Mouse (Mus musculus) intestine, embryonic 15.5 days (tissue): Measurements from ENCODE around the gene Nif3l1. TPM values are rescaled to one million over a fixed set of nuclear protein-coding genes. Genes with fewer than 3 reads are reported as not detected.

Experiments
- ATAC-seq: fragments of 200-750 bp; cut with Nextera tagmentation; 2 replicates; pipeline ENCODE4 v1.8.0; 2017; ENCODE audit warnings: moderate TSS enrichment, moderate library complexity
- H3K27ac ChIP-seq: fragments of 300-500 bp; sonication (generic); 2 replicates; pipeline ENCODE4 v1.5.1; 2015; ENCODE audit warnings: mild to moderate bottlenecking, inconsistent platforms
- H3K27me3 ChIP-seq: fragments of 300-500 bp; sonication (generic); replicated peaks from 2 replicates; pipeline ENCODE4 v1.6.1; 2015; ENCODE audit warnings: inconsistent platforms
- H3K36me3 ChIP-seq: fragments of 300-500 bp; sonication (generic); 2 replicates; pipeline ENCODE4 v1.6.1; 2015; ENCODE audit warnings: inconsistent platforms
- H3K4me1 ChIP-seq: fragments of 300-500 bp; sonication (generic); replicated peaks from 2 replicates; pipeline ENCODE4 v1.6.1; 2015; ENCODE audit warnings: inconsistent platforms
- H3K4me2 ChIP-seq: fragments of 300-500 bp; sonication (generic); replicated peaks from 2 replicates; pipeline ENCODE4 v1.6.1; 2015; ENCODE audit warnings: mild to moderate bottlenecking, inconsistent platforms
- H3K4me3 ChIP-seq: fragments of 300-500 bp; sonication (generic); replicated peaks from 2 replicates; pipeline ENCODE4 v1.5.1; 2015; ENCODE audit warnings: inconsistent platforms
- H3K9ac ChIP-seq: fragments of 300-500 bp; sonication (generic); 2 replicates; pipeline ENCODE4 v1.6.1; 2015; ENCODE audit warnings: inconsistent platforms
- H3K9me3 ChIP-seq: fragments of 300-500 bp; sonication (generic); 2 replicates; pipeline ENCODE4 v1.6.1; 2016; ENCODE audit warnings: inconsistent platforms
- WGBS: fragments of 180-500 bp; shearing (Covaris S2); methylation state at CpG from one replicate; pipeline ENCODE4 v1.1.7; 2015; 5-methylcytosine and 5-hydroxymethylcytosine counted together
- polyA plus RNA-seq: library from polyadenylated mRNA; unstranded; fragments of >200 nt; fragmentation: Nextera tagmentation; extraction: Ambion mirVana; gene quantifications from 2 replicates; pipeline ENCODE4 v1.2.1, GENCODE M21; 2015

The Nif3l1 gene
- polyA plus RNA-seq, result 38.0 and 43.4 TPM in 2 replicates

- peak within 1 kb of the TSS; percentile 95 for H3K27ac ChIP-seq
These were observed at the start of gene Nif3l1, which contains the start of gene Ppil3 for GRCm38 (mm10) chr1:58445143-58445722. Nif3l1 (plus strand) TSS chr1:58445151. Ppil3 (minus strand) TSS chr1:58445486.

GRCm38 (mm10) chr1:58395341-58395740, 49.6 kb upstream of the Nif3l1 start:
- Histone ChIP-seq H3K27me3 (no peaks in the 10 kb centered on the region), H3K36me3 (peaks cover 16% of the 10 kb centered on the region; the same call in 1 of the 2 replicates), H3K4me1 (peaks cover 8% of the 10 kb centered on the region), H3K9ac (no peak overlapping the region), H3K4me3 (no peak overlapping the region), H3K4me2 (no peak overlapping the region), H3K9me3 (no peaks in the 10 kb centered on the region), H3K27ac (no peak overlapping the region)
- 97% methylated on average over 3 of the region's 3 CpGs for WGBS
- no peak for ATAC-seq

More at GRCm38 (mm10) chr1:58445143-58445722, at the start of gene Nif3l1, which contains the start of gene Ppil3:
- H3K9me3 ChIP-seq, result no peaks in the 10 kb centered on the region
- no peaks in the 10 kb centered on the region for H3K27me3 ChIP-seq
- peaks cover 6% of the 10 kb centered on the region; the same call in 1 of the 2 replicates for H3K4me1 ChIP-seq
- H3K9ac ChIP-seq, result peak within 1 kb of the TSS; percentile 79
- H3K36me3 ChIP-seq, result 0 out of 2 replicates have a peak, but pooled peaks cover under 1% of the 10 kb centered on the region
- WGBS, result under 1% methylated on average over 33 of the region's 33 CpGs
- H3K4me2 ChIP-seq, result peak within 1 kb of the TSS; percentile 69
- H3K4me3 ChIP-seq, result peak within 1 kb of the TSS; percentile 79
- peak; percentile 97 for ATAC-seq

DNA sequence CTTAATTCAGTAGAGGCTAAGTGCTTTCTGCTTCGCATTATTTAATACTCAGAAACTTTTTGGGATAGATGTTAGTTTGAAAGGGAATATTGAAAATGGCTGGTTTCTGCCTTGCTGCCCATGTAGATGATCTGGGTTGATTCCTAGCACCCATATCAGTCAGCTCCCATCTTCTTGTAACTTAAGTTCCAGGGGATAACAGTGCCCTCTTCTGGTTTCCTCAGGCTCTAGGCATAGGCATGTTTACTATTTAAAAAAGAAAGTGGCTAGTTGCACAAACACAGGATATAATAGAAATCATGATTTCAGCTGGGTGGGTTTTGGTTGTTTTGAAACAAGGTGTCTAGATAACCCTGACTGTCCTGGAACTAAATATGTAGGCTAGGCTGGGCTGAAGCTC, 48.8 kb upstream of the Nif3l1 start:
- Histone ChIP-seq H3K27ac (no peak overlapping the region), H3K36me3 (peaks cover 24% of the 10 kb centered on the region), H3K4me2 (no peak overlapping the region), H3K9ac (no peak overlapping the region), H3K4me1 (peaks cover 7% of the 10 kb centered on the region), H3K9me3 (no peaks in the 10 kb centered on the region), H3K27me3 (no peaks in the 10 kb centered on the region), H3K4me3 (no peak overlapping the region)
- 97% methylated on average over 1 of the region's 1 CpGs for WGBS
- ATAC-seq, result no peak

DNA sequence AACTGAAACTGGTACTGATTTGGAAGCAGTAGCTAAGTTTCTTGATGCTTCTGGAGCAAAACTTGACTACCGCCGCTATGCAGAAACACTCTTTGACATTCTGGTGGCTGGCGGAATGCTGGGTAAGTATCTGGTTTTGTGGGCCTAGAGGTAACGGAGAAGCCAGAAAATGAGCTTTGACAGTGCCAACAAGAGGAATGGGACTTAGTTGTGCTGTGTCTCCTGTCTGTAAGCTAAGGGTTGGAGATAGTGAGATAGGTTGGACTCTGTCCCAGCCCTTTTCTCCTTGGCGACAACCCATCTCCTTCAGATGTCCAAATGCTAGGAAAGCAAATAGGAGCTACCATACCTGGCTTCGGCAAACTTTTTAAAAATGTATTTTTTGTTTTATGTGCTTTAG, 47.2 kb upstream of the Nif3l1 start:
- no peaks in the 10 kb centered on the region for H3K27me3 ChIP-seq
- ATAC-seq, result no peak
- H3K36me3 ChIP-seq, result peaks cover 33% of the 10 kb centered on the region
- H3K4me3 ChIP-seq, result no peak overlapping the region
- no peak overlapping the region for H3K27ac ChIP-seq
- H3K4me1 ChIP-seq, result no peaks in the 10 kb centered on the region
- H3K9me3 ChIP-seq, result no peaks in the 10 kb centered on the region
- H3K4me2 ChIP-seq, result no peak overlapping the region
- WGBS, result 91% methylated on average over 6 of the region's 6 CpGs
- H3K9ac ChIP-seq, result no peak overlapping the region

DNA sequence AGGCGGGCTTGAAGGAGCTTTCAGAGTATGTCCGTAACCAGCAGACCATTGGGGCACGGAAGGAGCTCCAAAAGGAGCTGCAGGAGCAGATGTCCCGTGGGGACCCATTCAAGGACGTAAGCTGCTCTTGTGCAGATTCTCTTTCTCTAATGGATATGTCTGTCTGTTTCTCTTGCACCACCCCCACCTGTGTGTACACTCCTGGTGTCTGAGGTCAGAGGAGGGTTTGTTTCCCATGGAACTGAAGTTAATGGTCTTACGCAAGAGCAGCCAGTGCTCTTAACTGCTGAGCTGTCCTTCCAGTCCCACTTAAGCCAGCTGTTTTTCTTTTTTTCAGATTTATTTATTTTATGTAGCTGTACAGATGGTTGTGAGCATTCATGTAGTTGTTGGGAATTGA, 43.6 kb upstream of the Nif3l1 start:
- Histone ChIP-seq H3K4me2 (no peak overlapping the region), H3K4me1 (no peaks in the 10 kb centered on the region), H3K27ac (no peak overlapping the region), H3K27me3 (no peaks in the 10 kb centered on the region), H3K9me3 (no peaks in the 10 kb centered on the region), H3K36me3 (peaks cover 30% of the 10 kb centered on the region), H3K9ac (no peak overlapping the region), H3K4me3 (no peak overlapping the region)
- 82% methylated on average over 6 of the region's 6 CpGs for WGBS
- no peak for ATAC-seq

DNA sequence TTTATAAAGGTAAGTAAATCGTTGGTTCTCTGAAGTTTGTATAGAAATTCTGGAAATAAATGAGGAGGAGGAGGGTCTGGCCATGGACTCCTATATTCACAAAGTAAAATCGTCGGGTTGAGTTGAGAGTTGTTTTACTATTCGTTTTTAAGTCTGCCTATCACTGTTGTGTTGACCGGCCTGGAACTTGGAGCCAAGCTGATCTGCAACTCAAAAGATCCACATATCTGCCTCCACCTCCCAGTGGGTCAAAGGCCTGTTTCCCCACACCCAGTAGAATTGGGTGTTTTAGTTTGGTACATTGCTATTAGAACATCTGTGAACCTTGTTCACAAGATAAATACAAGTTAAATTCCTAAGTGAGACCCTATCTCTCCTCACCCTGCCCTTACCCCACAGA, 41.2 kb upstream of the Nif3l1 start:
- Histone ChIP-seq H3K4me2 (no peak overlapping the region), H3K27ac (no peak overlapping the region), H3K9me3 (no peaks in the 10 kb centered on the region), H3K4me3 (no peak overlapping the region), H3K27me3 (no peaks in the 10 kb centered on the region), H3K9ac (no peak overlapping the region), H3K4me1 (no peaks in the 10 kb centered on the region), H3K36me3 (peaks cover 24% of the 10 kb centered on the region)
- no peak for ATAC-seq
- 94% methylated on average over 5 of the region's 5 CpGs for WGBS

- Histone ChIP-seq H3K4me3 (no peak overlapping the region), H3K27me3 (no peaks in the 10 kb centered on the region), H3K27ac (no peak overlapping the region), H3K36me3 (peaks cover 23% of the 10 kb centered on the region), H3K4me1 (no peaks in the 10 kb centered on the region), H3K9ac (no peak overlapping the region), H3K9me3 (no peaks in the 10 kb centered on the region), H3K4me2 (no peak overlapping the region)
- WGBS, result 97% methylated on average over 7 of the region's 7 CpGs
- no peak for ATAC-seq
These were observed 37.6 kb upstream of the Nif3l1 start for GRCm38 (mm10) chr1:58407321-58407720.

DNA sequence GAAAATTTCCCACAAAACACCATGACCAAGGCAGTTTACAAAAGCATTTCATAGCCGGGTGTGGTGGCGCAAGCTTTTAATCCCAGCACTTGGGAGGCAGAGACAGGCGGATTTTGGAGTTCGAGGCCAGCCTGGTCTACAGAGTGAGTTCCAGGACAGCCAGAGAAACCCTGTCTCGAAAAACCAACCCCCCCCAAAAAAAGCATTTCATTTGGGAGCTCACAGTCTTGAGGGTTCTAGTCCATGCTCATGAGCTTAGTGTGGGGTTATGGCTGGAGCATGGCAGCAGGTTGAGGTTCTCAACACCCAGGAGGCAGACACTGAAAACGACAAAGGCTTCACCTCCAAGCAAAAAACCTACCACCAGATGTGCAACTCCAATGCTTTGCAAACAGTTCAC, 36.8 kb upstream of the Nif3l1 start:
- Histone ChIP-seq H3K4me3 (no peak overlapping the region), H3K9me3 (no peaks in the 10 kb centered on the region), H3K27ac (no peak overlapping the region), H3K36me3 (peaks cover 26% of the 10 kb centered on the region), H3K9ac (no peak overlapping the region), H3K4me1 (no peaks in the 10 kb centered on the region), H3K27me3 (no peaks in the 10 kb centered on the region), H3K4me2 (no peak overlapping the region)
- ATAC-seq, result no peak
- WGBS, result 83% methylated on average over 6 of the region's 6 CpGs

DNA sequence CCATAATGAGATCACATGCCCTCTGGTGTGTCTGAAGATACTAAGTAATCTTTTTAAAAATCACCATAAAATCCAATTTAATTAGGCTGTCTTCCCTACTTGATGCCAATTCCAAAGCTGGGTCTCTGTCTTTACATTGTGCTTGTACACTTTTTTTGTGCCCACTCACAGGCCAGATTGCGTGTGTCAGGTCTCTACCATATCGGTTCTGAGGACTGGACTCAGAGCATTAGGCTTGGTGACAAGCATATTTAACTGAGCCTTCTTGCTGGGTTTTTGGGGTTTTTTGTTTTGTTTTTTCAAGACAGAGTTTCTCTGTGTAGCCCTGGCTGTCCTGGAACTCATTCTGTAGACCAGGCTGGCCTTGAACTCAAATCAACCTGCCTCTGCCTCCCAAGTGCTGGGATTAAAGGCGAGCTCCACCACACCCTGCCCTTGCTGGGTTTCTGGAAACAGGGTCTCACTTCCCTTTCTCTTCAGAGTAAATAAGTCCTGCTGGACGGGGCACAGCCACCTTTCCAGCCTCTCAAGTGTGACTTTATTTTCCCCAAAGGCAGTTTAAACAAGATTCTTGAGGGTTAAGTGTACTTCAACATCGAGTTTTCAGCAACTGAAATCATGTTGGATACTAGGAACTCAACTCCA, 35.3 kb upstream of the Nif3l1 start:
- 82% methylated on average over 5 of the region's 5 CpGs for WGBS
- no peak for ATAC-seq
- no peaks in the 10 kb centered on the region for H3K9me3 ChIP-seq
- no peak overlapping the region for H3K4me3 ChIP-seq
- peaks cover 34% of the 10 kb centered on the region for H3K36me3 ChIP-seq
- H3K4me1 ChIP-seq, result no peaks in the 10 kb centered on the region
- no peak overlapping the region for H3K9ac ChIP-seq
- no peak overlapping the region for H3K4me2 ChIP-seq
- H3K27ac ChIP-seq, result no peak overlapping the region
- no peaks in the 10 kb centered on the region for H3K27me3 ChIP-seq

- 83% methylated on average over 3 of the region's 3 CpGs for WGBS
- H3K36me3 ChIP-seq, result peaks cover 36% of the 10 kb centered on the region
- ATAC-seq, result no peak
- no peaks in the 10 kb centered on the region for H3K27me3 ChIP-seq
- H3K4me2 ChIP-seq, result no peak overlapping the region
- H3K4me3 ChIP-seq, result no peak overlapping the region
- H3K9ac ChIP-seq, result no peak overlapping the region
- H3K27ac ChIP-seq, result no peak overlapping the region
- no peaks in the 10 kb centered on the region for H3K4me1 ChIP-seq
- H3K9me3 ChIP-seq, result no peaks in the 10 kb centered on the region
These were observed 34.8 kb upstream of the Nif3l1 start for GRCm38 (mm10) chr1:58410198-58410588.

- peaks cover 39% of the 10 kb centered on the region for H3K36me3 ChIP-seq
- H3K9me3 ChIP-seq, result no peaks in the 10 kb centered on the region
- no peak for ATAC-seq
- no peak overlapping the region for H3K9ac ChIP-seq
- no peak overlapping the region for H3K27ac ChIP-seq
- no peak overlapping the region for H3K4me3 ChIP-seq
- H3K27me3 ChIP-seq, result no peaks in the 10 kb centered on the region
- no peaks in the 10 kb centered on the region for H3K4me1 ChIP-seq
- 90% methylated on average over 7 of the region's 7 CpGs for WGBS
- no peak overlapping the region for H3K4me2 ChIP-seq
These were observed 34.2 kb upstream of the Nif3l1 start for GRCm38 (mm10) chr1:58410776-58411175.

DNA sequence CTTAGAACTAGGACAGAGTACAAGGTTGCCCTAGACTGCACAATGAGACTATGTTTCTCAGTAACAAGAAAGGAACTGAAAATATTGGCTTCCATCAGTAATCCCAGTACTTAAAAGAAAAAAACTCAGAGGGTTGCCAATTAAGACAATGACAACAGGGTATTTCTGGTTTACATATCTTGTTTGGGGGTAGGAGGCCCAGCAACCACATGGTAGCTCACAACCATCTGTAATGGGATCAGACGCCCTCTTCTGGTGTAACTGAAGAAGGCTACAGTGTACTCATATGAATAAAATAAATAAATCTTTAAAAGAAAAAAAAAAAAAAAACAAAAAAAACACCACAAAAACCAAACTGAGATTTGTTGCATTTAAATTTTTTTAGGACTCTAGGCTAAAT, 29.5 kb upstream of the Nif3l1 start:
- Histone ChIP-seq H3K9me3 (no peaks in the 10 kb centered on the region), H3K9ac (no peak overlapping the region), H3K4me1 (0 out of 2 replicates have a peak, but pooled peaks cover 2% of the 10 kb centered on the region), H3K4me3 (no peak overlapping the region), H3K36me3 (peaks cover 53% of the 10 kb centered on the region), H3K27ac (no peak overlapping the region), H3K27me3 (no peaks in the 10 kb centered on the region), H3K4me2 (no peak overlapping the region)
- 32% methylated on average over 1 of the region's 1 CpGs for WGBS
- no peak for ATAC-seq

- H3K36me3 ChIP-seq, result peaks cover 50% of the 10 kb centered on the region
- 86% methylated on average over 2 of the region's 2 CpGs for WGBS
- ATAC-seq, result no peak
These were observed 28.9 kb upstream of the Nif3l1 start for GRCm38 (mm10) chr1:58416048-58416447.

More at GRCm38 (mm10) chr1:58416048-58416447, 28.9 kb upstream of the Nif3l1 start:
- Histone ChIP-seq H3K9ac (no peak overlapping the region), H3K27me3 (no peaks in the 10 kb centered on the region), H3K27ac (no peak overlapping the region), H3K4me1 (peaks cover 5% of the 10 kb centered on the region; the same call in 1 of the 2 replicates), H3K9me3 (no peaks in the 10 kb centered on the region), H3K4me2 (no peak overlapping the region), H3K4me3 (no peak overlapping the region)
